Mouse (Mus musculus) brain, embryonic 14.5 days (tissue): Measurements from ENCODE around the gene Fbxl12.
A peak's percentile ranks its signal among the peaks of the same experiment; 100 is the strongest.

Experiments
- CTCF ChIP-seq: fragments of 200-500 bp; IDR thresholded peaks from 2 replicates; pipeline ENCODE4 v1.5.1; 2012; ENCODE audit warnings: inconsistent platforms, mild to moderate bottlenecking, moderate library complexity, borderline replicate concordance; ENCODE audit not compliant: insufficient read depth, insufficient read length; ENCODE audit errors: extremely low read depth
- POLR2A ChIP-seq: fragments of 200-500 bp; IDR thresholded peaks from 2 replicates; pipeline ENCODE4 v1.6.1; 2012; ENCODE audit warnings: mild to moderate bottlenecking, inconsistent platforms, borderline replicate concordance; ENCODE audit not compliant: poor library complexity, insufficient read depth, insufficient read length, severe bottlenecking; ENCODE audit errors: extremely low read depth

DNA sequence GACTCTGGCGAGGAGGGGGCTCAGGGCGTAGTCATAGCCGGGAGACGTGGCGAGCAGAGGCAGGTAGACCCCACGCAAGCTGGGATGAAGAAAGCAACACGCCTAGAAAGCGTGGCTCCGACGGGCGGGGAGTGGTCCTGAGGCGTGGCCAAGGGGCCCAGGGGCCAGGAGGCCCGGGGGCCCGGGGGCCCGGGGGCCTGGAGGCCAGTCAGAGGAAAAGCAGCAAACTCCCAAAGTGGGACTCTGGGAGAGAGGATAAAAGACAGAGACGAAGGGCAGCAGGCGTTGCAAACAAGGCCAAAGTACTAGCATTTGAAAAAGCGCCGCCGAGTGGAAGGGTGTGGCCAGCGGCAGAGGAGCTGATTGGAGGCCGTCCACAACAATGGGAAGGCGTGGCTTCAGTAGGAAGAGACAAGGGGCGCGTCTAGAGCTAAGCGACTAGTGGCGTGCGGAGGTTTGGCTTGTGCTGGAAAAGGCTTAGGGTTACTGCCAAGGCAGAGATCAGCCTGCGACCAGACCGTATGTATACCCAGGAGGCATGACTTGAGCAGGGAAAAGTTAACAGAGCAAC is 1.6 kb downstream of the Fbxl12 start:
- TF ChIP-seq CTCF: no peak; the same call in 1 of the 2 replicates
- 0 out of 2 replicates have a peak, but pooled peaks have one; percentile 2 for TF ChIP-seq POLR2A
